Mouse (Mus musculus) v-Abl transformed pro-B cells (cell line): ENCODE data around the gene Nup107.

ENCODE experiments used
- in situ Hi-C, 2 experiments: fragments of 400-800 bp; cut with MboI; formaldehyde crosslinking; loops; one replicate each; pipeline ENCODE4 v1.15.1; 2025; ENCODE audit not compliant: unreplicated experiment in 2 of 2

Nup107 gene

GRCm38 (mm10) chr10:117710604-117711141, 81.8 kb downstream of the Nup107 start, which contains the start of gene Mdm2:
TSS of gene Mdm2 (minus strand) at chr10:117710758.
- in situ Hi-C loops = loop anchor here (25.0 kb wide), 3 partner anchors 648 to 1502 kb away; partner anchors contain the start of gene Cct2 (in 1 of the 2)

GRCm38 (mm10) chr10:117709930-117710603, 82.4 kb downstream of the Nup107 start:
- in situ Hi-C loops = loop anchor here (25.0 kb wide), 3 partner anchors 648 to 1502 kb away; partner anchors contain the start of gene Cct2 (in 1 of the 2)

- in situ Hi-C loops = loop anchor here (25.0 kb wide), 3 partner anchors 647 to 1503 kb away; partner anchors contain the start of gene Cct2 (in 1 of the 2)
Observed at GRCm38 (mm10) chr10:117709326-117709830, 83.1 kb downstream of the Nup107 start.

GRCm38 (mm10) chr10:117708856-117709255, 83.6 kb downstream of the Nup107 start:
- in situ Hi-C loops = loop anchor here (25.0 kb wide), 3 partner anchors 647 to 1503 kb away; partner anchors contain the start of gene Cct2 (in 1 of the 2)

- in situ Hi-C loops = loop anchor here (25.0 kb wide), 3 partner anchors 646 to 1504 kb away; partner anchors contain the start of gene Cct2 (in 1 of the 2)
Observed at GRCm38 (mm10) chr10:117708376-117708775, 84.1 kb downstream of the Nup107 start.

- in situ Hi-C loops = loop anchor here (25.0 kb wide), 3 partner anchors 645 to 1505 kb away; partner anchors contain the start of gene Cct2 (in 1 of the 2)
Observed at GRCm38 (mm10) chr10:117707114-117707838, 85.2 kb downstream of the Nup107 start.

GRCm38 (mm10) chr10:117706440-117706839, 86.1 kb downstream of the Nup107 start:
- in situ Hi-C loops = loop anchor here (25.0 kb wide), 3 partner anchors 644 to 1506 kb away; partner anchors contain the start of gene Cct2 (in 1 of the 2)

GRCm38 (mm10) chr10:117705806-117706205, 86.7 kb downstream of the Nup107 start:
- in situ Hi-C loops = loop anchor here (25.0 kb wide), 3 partner anchors 644 to 1506 kb away; partner anchors contain the start of gene Cct2 (in 1 of the 2)

GRCm38 (mm10) chr10:117704964-117705335, 87.6 kb downstream of the Nup107 start:
- in situ Hi-C loops = loop anchor here (25.0 kb wide), 3 partner anchors 643 to 1507 kb away; partner anchors contain the start of gene Cct2 (in 1 of the 2)

GRCm38 (mm10) chr10:117704314-117704963, 88.1 kb downstream of the Nup107 start:
- in situ Hi-C loops = loop anchor here (25.0 kb wide), 3 partner anchors 642 to 1508 kb away; partner anchors contain the start of gene Cct2 (in 1 of the 2)

GRCm38 (mm10) chr10:117703506-117703905, 89.0 kb downstream of the Nup107 start:
- in situ Hi-C loops = loop anchor here (25.0 kb wide), 3 partner anchors 641 to 1509 kb away; partner anchors contain the start of gene Cct2 (in 1 of the 2)

- in situ Hi-C loops = loop anchor here (25.0 kb wide), 3 partner anchors 640 to 1510 kb away; partner anchors contain the start of gene Cct2 (in 1 of the 2)
Observed at GRCm38 (mm10) chr10:117702024-117702833, 90.3 kb downstream of the Nup107 start.

- in situ Hi-C loops = loop anchor here (25.0 kb wide), 3 partner anchors 639 to 1511 kb away; partner anchors contain the start of gene Cct2 (in 1 of the 2)
Observed at GRCm38 (mm10) chr10:117701034-117701829, 91.3 kb downstream of the Nup107 start.
